Mouse (Mus musculus): Measurements from ENCODE around the gene Chek2. TPM values are rescaled to one million over a fixed set of nuclear protein-coding genes. Genes with fewer than 3 reads are reported as not detected.

Chek2 gene
- total RNA-seq, 1 experiment, result 43.4 TPM

DNA sequence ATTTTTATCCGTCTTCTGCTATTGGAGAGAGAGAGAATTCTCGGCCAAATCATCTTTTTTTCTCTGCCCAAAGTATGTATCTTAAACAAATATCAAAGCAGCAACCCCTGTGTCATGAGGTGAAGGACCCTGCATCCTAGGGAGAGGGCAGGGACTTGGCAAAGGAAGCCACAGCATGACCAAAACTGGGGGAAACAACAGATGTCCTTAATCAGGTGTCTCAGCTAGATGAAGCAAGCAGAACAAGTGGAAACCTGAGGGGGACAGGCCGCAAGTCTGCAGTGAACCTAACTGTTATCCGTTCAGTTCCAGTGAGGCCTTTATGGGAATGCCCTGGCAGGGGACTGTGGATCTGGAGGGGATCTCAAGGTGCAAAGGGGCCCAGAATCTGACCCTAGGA is 32.3 kb upstream of the Chek2 start:
- Histone ChIP-seq H3K9me3 (ENCODE audit: control insufficient read depth, insufficient read depth, low read depth, low read length) (no peaks in the 10 kb centered on the region), H3K4me1 (ENCODE audit: control insufficient read depth in 2 of 2, insufficient read depth in 2 of 2, low read length in 2 of 2, poor library complexity in 1 of 2) (peaks cover 16 to 18% of the 10 kb centered on the region in 2 experiments), H3K4me3 (ENCODE audit: insufficient read depth in 1 of 2, low read depth in 1 of 2, low read length in 2 of 2, poor library complexity in 1 of 2, severe bottlenecking in 1 of 2) (peak overlapping the region; percentile 78 to 93), H3K27ac (ENCODE audit: insufficient read depth, low read depth, low read length, poor library complexity, severe bottlenecking) (peak overlapping the region; percentile 95), H3K9ac (ENCODE audit: insufficient read depth, low read depth, low read length, poor library complexity, severe bottlenecking) (peak overlapping the region; percentile 85), H3K36me3 (ENCODE audit: control insufficient read depth, insufficient read depth, low read length, poor library complexity, severe bottlenecking) (peaks cover 14% of the 10 kb centered on the region)
- no peak for DNase-seq (ENCODE audit: low read depth, low spot score)
- in situ Hi-C loops (cut with MboI; ENCODE audit: low sequenced_read_pairs in 2 of 2, unreplicated experiment in 2 of 2), result no loop called here
- TF ChIP-seq CHD2 (IDR thresholded peaks at IDR 0.05; ENCODE audit: low read depth, low read length), result no peak
- TF ChIP-seq MAFK (IDR thresholded peaks at IDR 0.05; ENCODE audit: insufficient read depth, low read depth, low read length), result no peak
- no peak for TF ChIP-seq ZC3H11A (IDR thresholded peaks at IDR 0.05; ENCODE audit: borderline replicate concordance, low read depth, low read length)
- TF ChIP-seq ZNF384 (IDR thresholded peaks at IDR 0.05; ENCODE audit: low read depth, low read length), result no peak
- TF ChIP-seq HCFC1 (IDR thresholded peaks at IDR 0.05; ENCODE audit: borderline replicate concordance, insufficient read depth, low read length), result no peak

- Histone ChIP-seq H3K4me3 (ENCODE audit: insufficient read depth in 1 of 2, low read depth in 1 of 2, low read length in 2 of 2, poor library complexity in 1 of 2, severe bottlenecking in 1 of 2) (peak overlapping the region; percentile 78 to 93), H3K36me3 (ENCODE audit: control insufficient read depth, insufficient read depth, low read length, poor library complexity, severe bottlenecking) (peaks cover 14% of the 10 kb centered on the region), H3K9me3 (ENCODE audit: control insufficient read depth, insufficient read depth, low read depth, low read length) (no peaks in the 10 kb centered on the region), H3K27ac (ENCODE audit: insufficient read depth, low read depth, low read length, poor library complexity, severe bottlenecking) (peak overlapping the region; percentile 95), H3K4me1 (ENCODE audit: control insufficient read depth in 2 of 2, insufficient read depth in 2 of 2, low read length in 2 of 2, poor library complexity in 1 of 2) (peaks cover 10 to 15% of the 10 kb centered on the region in 2 experiments; a peak in 3 of 4 replicates), H3K9ac (ENCODE audit: insufficient read depth, low read depth, low read length, poor library complexity, severe bottlenecking) (peak overlapping the region; percentile 87)
- peak; percentile 79 for DNase-seq (ENCODE audit: low read depth, low spot score)
- TF ChIP-seq HCFC1 (IDR thresholded peaks at IDR 0.05; ENCODE audit: borderline replicate concordance, insufficient read depth, low read length), result no peak
- TF ChIP-seq MAFK (IDR thresholded peaks at IDR 0.05; ENCODE audit: insufficient read depth, low read depth, low read length), result peak; percentile 96
- TF ChIP-seq ZNF384 (IDR thresholded peaks at IDR 0.05; ENCODE audit: low read depth, low read length), result no peak
- TF ChIP-seq ZC3H11A (IDR thresholded peaks at IDR 0.05; ENCODE audit: borderline replicate concordance, low read depth, low read length), result no peak
- in situ Hi-C loops (cut with MboI; ENCODE audit: low sequenced_read_pairs in 2 of 2, unreplicated experiment in 2 of 2), result no loop called here
Measured at GRCm38 (mm10) chr5:110808061-110808631, 31.6 kb upstream of the Chek2 start.

GRCm38 (mm10) chr5:110808821-110809666 is 30.7 kb upstream of the Chek2 start:
- Histone ChIP-seq H3K36me3 (ENCODE audit: control insufficient read depth, insufficient read depth, low read length, poor library complexity, severe bottlenecking) (peaks cover 14% of the 10 kb centered on the region), H3K9ac (ENCODE audit: insufficient read depth, low read depth, low read length, poor library complexity, severe bottlenecking) (peak overlapping the region; percentile 87), H3K4me3 (ENCODE audit: insufficient read depth in 1 of 2, low read depth in 1 of 2, low read length in 2 of 2, poor library complexity in 1 of 2, severe bottlenecking in 1 of 2) (peak overlapping the region; percentile 78 to 93), H3K9me3 (ENCODE audit: control insufficient read depth, insufficient read depth, low read depth, low read length) (no peaks in the 10 kb centered on the region), H3K4me1 (ENCODE audit: control insufficient read depth in 2 of 2, insufficient read depth in 2 of 2, low read length in 2 of 2, poor library complexity in 1 of 2) (peaks cover 7 to 15% of the 10 kb centered on the region in 2 experiments; a peak in 3 of 4 replicates), H3K27ac (ENCODE audit: insufficient read depth, low read depth, low read length, poor library complexity, severe bottlenecking) (peak overlapping the region; percentile 95)
- peak; percentile 66 for DNase-seq (ENCODE audit: low read depth, low spot score)
- in situ Hi-C loops (cut with MboI; ENCODE audit: low sequenced_read_pairs in 2 of 2, unreplicated experiment in 2 of 2), result no loop called here
- 0 out of 2 replicates have a peak, but pooled peaks have one; percentile 26 for TF ChIP-seq CHD2 (IDR thresholded peaks at IDR 0.05; ENCODE audit: low read depth, low read length)
- no peak for TF ChIP-seq ZNF384 (IDR thresholded peaks at IDR 0.05; ENCODE audit: low read depth, low read length)
- no peak for TF ChIP-seq HCFC1 (IDR thresholded peaks at IDR 0.05; ENCODE audit: borderline replicate concordance, insufficient read depth, low read length)
- TF ChIP-seq MAFK (IDR thresholded peaks at IDR 0.05; ENCODE audit: insufficient read depth, low read depth, low read length), result no peak

DNA sequence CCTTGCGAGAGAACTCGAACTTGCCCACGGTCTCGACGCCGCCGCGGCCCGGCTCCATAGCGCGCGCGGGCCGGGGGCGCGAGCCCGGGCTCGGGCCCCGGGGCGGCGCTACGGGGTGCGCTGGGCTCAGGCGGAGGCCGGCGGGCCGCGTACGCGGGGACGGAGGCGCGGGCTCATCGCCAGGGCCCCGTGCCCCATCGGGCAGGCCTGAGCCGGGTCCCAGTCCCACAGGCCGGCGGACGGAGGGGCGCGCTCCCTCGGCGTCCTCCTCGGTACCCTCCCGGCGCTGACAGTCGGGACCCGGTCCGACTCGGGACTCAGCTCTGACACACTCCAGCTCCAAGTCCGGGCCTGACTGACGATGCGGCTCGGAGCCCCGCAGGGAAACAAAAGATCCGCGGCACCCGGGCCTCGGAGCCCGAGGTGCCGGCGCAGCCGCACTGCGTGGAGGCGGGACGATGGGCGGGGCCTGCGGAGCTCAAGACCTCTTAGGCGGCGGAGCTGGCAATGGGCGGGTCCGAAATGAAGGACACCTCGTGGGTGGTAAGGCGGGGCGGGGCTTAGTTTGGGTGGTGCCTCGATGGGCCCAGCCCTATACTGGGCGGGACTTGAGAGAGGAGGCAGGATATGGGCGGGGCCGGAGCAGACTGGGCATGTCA is 30.0 kb upstream of the Chek2 start, which contains the start of gene Ulk1:
TSS of gene Ulk1 (minus strand) at position 431 of the 659 bp plus-strand sequence.
- peaks cover 2 to 12% of the 10 kb centered on the region in 2 experiments; a peak in 3 of 4 replicates for H3K4me1 ChIP-seq (ENCODE audit: control insufficient read depth in 2 of 2, insufficient read depth in 2 of 2, low read length in 2 of 2, poor library complexity in 1 of 2)
- H3K9me3 ChIP-seq (ENCODE audit: control insufficient read depth, insufficient read depth, low read depth, low read length), result no peaks in the 10 kb centered on the region
- in situ Hi-C loops (cut with MboI; ENCODE audit: low sequenced_read_pairs in 2 of 2, unreplicated experiment in 2 of 2), result no loop called here
- peaks cover 12% of the 10 kb centered on the region for H3K36me3 ChIP-seq (ENCODE audit: control insufficient read depth, insufficient read depth, low read length, poor library complexity, severe bottlenecking)
- TF ChIP-seq MAFK (IDR thresholded peaks at IDR 0.05; ENCODE audit: insufficient read depth, low read depth, low read length), result no peak
- peak; percentile 60; the same call in 1 of the 2 replicates for TF ChIP-seq HCFC1 (IDR thresholded peaks at IDR 0.05; ENCODE audit: borderline replicate concordance, insufficient read depth, low read length)
- H3K4me3 ChIP-seq (ENCODE audit: insufficient read depth in 1 of 2, low read depth in 1 of 2, low read length in 2 of 2, poor library complexity in 1 of 2, severe bottlenecking in 1 of 2), result peak within 1 kb of the TSS; percentile 78 to 93
- H3K27ac ChIP-seq (ENCODE audit: insufficient read depth, low read depth, low read length, poor library complexity, severe bottlenecking), result peak within 1 kb of the TSS; percentile 95
- DNase-seq (ENCODE audit: low read depth, low spot score), result peak; percentile 100
- peak within 1 kb of the TSS; percentile 87 for H3K9ac ChIP-seq (ENCODE audit: insufficient read depth, low read depth, low read length, poor library complexity, severe bottlenecking)
